Mouse (Mus musculus) G1E-ER4 (cell line): ENCODE results near the gene Large1. TPM values are rescaled to one million over a fixed set of nuclear protein-coding genes. Genes with fewer than 3 reads are reported as not detected.

Experiments
- GATA1 ChIP-seq: IDR thresholded peaks from one replicate; pipeline ENCODE4 v1.8.0; 2012; ENCODE audit warnings: low read length, inconsistent platforms
- polyA plus RNA-seq: library from polyadenylated mRNA; stranded (reverse); fragments of >175 nt; gene quantifications from 2 replicates; pipeline ENCODE4 v1.2.3, GENCODE M21; 2012

Large1 gene
- polyA plus RNA-seq, 1 experiment: not detected

GRCm38 (mm10) chr8:72777797-72778196 lies 575.5 kb downstream of the Large1 start:
- TF ChIP-seq GATA1: no peak

GRCm38 (mm10) chr8:72766777-72767176 lies 586.6 kb downstream of the Large1 start:
- TF ChIP-seq GATA1: no peak

GRCm38 (mm10) chr8:72765696-72766095 lies 587.6 kb downstream of the Large1 start:
- no peak for TF ChIP-seq GATA1
